38 mouse cellular contexts compared by ENCODE assay signal in the genomic region with DNA sequence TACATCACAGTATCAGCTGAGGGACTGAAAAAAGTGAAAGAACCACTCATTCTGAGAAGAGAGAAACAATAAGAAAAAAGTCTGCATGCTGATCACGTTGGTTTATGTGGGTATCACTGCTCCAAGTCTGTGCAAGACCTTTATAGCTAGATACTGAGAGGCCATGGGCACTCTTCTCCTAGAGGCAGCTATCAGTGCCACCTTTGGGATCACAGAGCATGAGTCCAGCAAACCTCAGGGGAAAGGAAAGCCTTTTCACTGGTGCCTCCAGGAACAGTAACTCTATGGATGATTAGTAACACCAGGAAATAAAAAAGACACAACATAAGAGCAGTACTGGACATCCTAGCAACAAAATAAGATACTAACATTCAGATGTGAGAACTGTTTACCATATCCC. TPM values are rescaled to one million over a fixed set of nuclear protein-coding genes. Genes with fewer than 3 reads are reported as not detected.
"Had no signal": no experiment of that assay in that cellular context is flagged by ENCODE, and none has a peak within 500 bp of the region (broad histone marks: within the 10 kb centered on the region; RNA-seq: fewer than 3 reads in every experiment).

A gene (minus strand): TSS at position 101 of the 400 bp plus-strand sequence.

- H3K9me3 ChIP-seq: limb, embryonic 10.5 days; limb, embryonic 12.5 days; limb, embryonic 13.5 days; limb, embryonic 15.5 days; liver, embryonic 12.5 days; liver, embryonic 13.5 days; liver, embryonic 15.5 days; lung, embryonic 15.5 days; midbrain, embryonic 10.5 days; midbrain, embryonic 12.5 days; midbrain, embryonic 13.5 days; neural tube, embryonic 12.5 days had no signal

- H3K4me3 ChIP-seq: left cerebral cortex, adult 2 months; limb, embryonic 10.5 days; limb, embryonic 12.5 days; limb, embryonic 13.5 days; limb, embryonic 15.5 days; liver, embryonic 12.5 days; liver, embryonic 13.5 days; liver, embryonic 15.5 days; lung, embryonic 15.5 days; megakaryocyte, embryonic 14.5 days; midbrain, embryonic 10.5 days; midbrain, embryonic 12.5 days; midbrain, embryonic 13.5 days; myocyte; neural tube, embryonic 12.5 days had no signal

- H3K27me3 ChIP-seq: limb, embryonic 12.5 days; limb, embryonic 13.5 days; limb, embryonic 15.5 days; liver, embryonic 12.5 days; liver, embryonic 13.5 days; liver, embryonic 15.5 days; lung, embryonic 15.5 days; midbrain, embryonic 12.5 days; midbrain, embryonic 13.5 days; neural tube, embryonic 12.5 days had no signal

- H3K9ac ChIP-seq: limb, embryonic 12.5 days; limb, embryonic 13.5 days; limb, embryonic 15.5 days; liver, embryonic 12.5 days; liver, embryonic 13.5 days; liver, embryonic 14.5 days; liver, embryonic 15.5 days; liver, postnatal 0 days; lung, embryonic 14.5 days; lung, embryonic 15.5 days; midbrain, embryonic 12.5 days; midbrain, embryonic 13.5 days; neural tube, embryonic 12.5 days had no signal

- H3K27ac ChIP-seq: left cerebral cortex, adult 2 months; limb, embryonic 10.5 days; limb, embryonic 12.5 days; limb, embryonic 13.5 days; limb, embryonic 15.5 days; liver, embryonic 12.5 days; liver, embryonic 13.5 days; liver, embryonic 14.5 days; liver, embryonic 15.5 days; lung, embryonic 15.5 days; macrophage; midbrain, embryonic 10.5 days; midbrain, embryonic 12.5 days; midbrain, embryonic 13.5 days; neural tube, embryonic 12.5 days had no signal

- H3K36me3 ChIP-seq: limb, embryonic 10.5 days; limb, embryonic 12.5 days; limb, embryonic 13.5 days; limb, embryonic 15.5 days; liver, embryonic 12.5 days; liver, embryonic 13.5 days; liver, embryonic 15.5 days; lung, embryonic 15.5 days; midbrain, embryonic 10.5 days; midbrain, embryonic 12.5 days; midbrain, embryonic 13.5 days; neural tube, embryonic 12.5 days had no signal

- ATAC-seq: liver, embryonic 12.5 days; liver, postnatal 0 days; lung, postnatal 0 days; midbrain, embryonic 13.5 days had no signal

- DNase-seq: left cerebral cortex, postnatal 4 days; liver; liver, embryonic 13.5 days; liver, postnatal 0 days; lung, adult 18-20 months; lung, adult 2 months; lung, embryonic 14.5 days; lung, postnatal 10 days; lung, postnatal 14 days; lung, postnatal 36 days; lung, postnatal 4 days had no signal

- H3K4me2 ChIP-seq: limb, embryonic 12.5 days; limb, embryonic 13.5 days; limb, embryonic 15.5 days; liver, embryonic 11.5 days; liver, embryonic 12.5 days; liver, embryonic 13.5 days; liver, embryonic 15.5 days; lung, embryonic 14.5 days; lung, embryonic 15.5 days; midbrain, embryonic 12.5 days; midbrain, embryonic 13.5 days; neural tube, embryonic 12.5 days had no signal

- H3K4me1 ChIP-seq: limb, embryonic 10.5 days; limb, embryonic 12.5 days; limb, embryonic 13.5 days; limb, embryonic 15.5 days; liver, embryonic 12.5 days; liver, embryonic 13.5 days; liver, embryonic 15.5 days; lung, embryonic 15.5 days; megakaryocyte, embryonic 14.5 days; midbrain, embryonic 10.5 days; midbrain, embryonic 12.5 days; midbrain, embryonic 13.5 days; neural tube, embryonic 12.5 days had no signal

RNA-seq across cellular contexts. Expression of the gene that starts here (rescaled TPM):
- total RNA-seq: liver, adult 2 months; megakaryocyte progenitor cell, adult 5-6 weeks; megakaryocyte, adult 5-6 weeks; megakaryocyte-erythroid progenitor cell, adult 5-6 weeks; monocyte, adult 5-6 weeks had no signal
- polyA plus RNA-seq: limb, embryonic 11.5 days; limb, embryonic 12.5 days; limb, embryonic 13.5 days; limb, embryonic 15.5 days; liver, adult 2 months; liver, embryonic 11.5 days; liver, embryonic 13.5 days; liver, embryonic 14.5 days; liver, embryonic 15.5 days; liver, embryonic 16.5 days; liver, postnatal 0 days; lung, adult 2 months; lung, embryonic 14.5 days; lung, embryonic 15.5 days; lung, embryonic 16.5 days; lung, postnatal 0 days; macrophage; midbrain, embryonic 10.5 days; midbrain, embryonic 12.5 days; myocyte; neural tube, embryonic 11.5 days had no signal
